Mouse (Mus musculus): Measurements from ENCODE around the gene Ctnna3. TPM values are rescaled to one million over a fixed set of nuclear protein-coding genes. Genes with fewer than 3 reads are reported as not detected.
A peak's percentile ranks its signal among the peaks of the same experiment; 100 is the strongest.

Gene Ctnna3
- total RNA-seq, 2 experiments from 2014 or later, result 1.0 to 1.5 TPM

DNA sequence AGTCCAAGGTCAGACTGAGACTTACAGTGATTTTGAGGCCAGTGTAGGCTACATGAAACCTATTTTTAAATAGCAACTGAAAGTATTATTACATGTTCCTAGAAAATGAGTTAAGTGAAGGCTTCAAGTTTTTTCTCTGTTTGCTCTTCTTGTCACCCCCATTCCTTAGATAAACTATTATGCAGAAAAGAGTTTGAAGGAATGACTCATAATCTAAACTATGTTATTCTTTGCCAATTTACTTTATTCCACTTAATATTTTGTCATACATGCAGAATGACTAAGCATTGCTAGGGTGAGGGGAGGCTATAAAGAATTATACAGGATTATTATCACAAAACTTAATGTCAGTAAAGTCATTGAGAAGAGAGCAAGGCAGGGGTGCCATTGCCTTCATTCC lies 479.0 kb downstream of the Ctnna3 start:
- no peak for DNase-seq (ENCODE audit: low spot score in 2 of 2)

DNA sequence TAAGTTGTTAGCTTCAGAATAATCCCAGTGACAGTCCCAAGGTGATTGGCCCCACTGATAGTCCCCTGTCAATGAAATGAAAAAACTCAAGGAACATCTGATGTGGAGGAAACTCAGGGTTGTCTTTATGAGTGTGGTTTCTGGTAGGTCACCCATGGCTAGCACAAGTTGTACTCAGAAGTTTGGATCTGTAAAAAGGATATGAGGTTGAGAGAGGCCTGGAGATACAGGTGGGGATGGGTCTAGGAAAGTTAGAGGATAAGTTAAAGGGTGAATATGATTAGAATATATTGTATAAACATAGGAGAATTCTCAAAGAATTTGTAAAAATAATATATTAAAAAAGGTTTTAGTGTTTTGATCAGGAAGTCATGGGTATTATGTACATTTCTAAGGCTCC lies 497.4 kb downstream of the Ctnna3 start, which contains the start of gene Gm10118:
Gene Gm10118 (minus strand): TSS at position 101 of the 400 bp plus-strand sequence.
- no peak for DNase-seq (ENCODE audit: low spot score in 2 of 2)

DNA sequence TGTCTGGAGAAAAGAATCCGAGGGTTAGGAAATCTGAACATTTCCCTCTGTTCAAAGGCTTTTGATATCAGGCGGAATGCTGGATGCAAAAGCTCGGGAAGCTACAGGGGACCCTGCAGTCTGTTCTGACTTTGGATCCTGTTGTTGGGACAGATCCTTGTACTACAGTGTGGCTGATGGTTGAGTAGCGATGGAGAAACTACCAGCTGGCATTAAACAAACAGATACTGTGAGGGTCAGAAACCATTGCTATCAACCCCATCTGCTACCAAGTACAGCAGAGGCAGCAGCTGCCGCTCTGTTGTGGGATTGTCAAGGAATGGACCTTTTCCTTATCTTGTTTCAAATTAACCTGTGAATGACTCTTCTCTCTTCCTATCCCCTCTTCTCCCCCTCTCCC lies 504.0 kb downstream of the Ctnna3 start:
- DNase-seq (ENCODE audit: low spot score in 2 of 2), result no peak

DNA sequence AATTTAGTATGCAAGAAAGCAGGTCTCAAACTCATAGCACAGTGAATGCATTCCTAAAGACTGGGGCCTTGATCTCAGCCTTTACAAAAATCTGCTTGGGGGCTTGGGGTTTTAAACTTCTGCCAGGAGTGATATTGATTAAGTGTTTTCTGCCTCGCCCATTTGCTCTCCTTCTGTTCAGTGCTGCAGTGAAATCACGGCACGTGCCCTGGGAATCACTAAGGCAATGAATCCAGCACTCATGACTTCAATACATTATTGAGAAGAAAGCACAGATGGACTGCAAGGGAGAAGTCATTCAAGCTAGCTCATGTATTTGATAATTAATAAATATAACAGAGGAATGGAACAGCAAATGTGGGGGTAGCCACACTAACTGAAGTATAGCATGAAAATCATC lies 515.6 kb downstream of the Ctnna3 start:
- DNase-seq (ENCODE audit: low spot score in 2 of 2), result no peak

DNA sequence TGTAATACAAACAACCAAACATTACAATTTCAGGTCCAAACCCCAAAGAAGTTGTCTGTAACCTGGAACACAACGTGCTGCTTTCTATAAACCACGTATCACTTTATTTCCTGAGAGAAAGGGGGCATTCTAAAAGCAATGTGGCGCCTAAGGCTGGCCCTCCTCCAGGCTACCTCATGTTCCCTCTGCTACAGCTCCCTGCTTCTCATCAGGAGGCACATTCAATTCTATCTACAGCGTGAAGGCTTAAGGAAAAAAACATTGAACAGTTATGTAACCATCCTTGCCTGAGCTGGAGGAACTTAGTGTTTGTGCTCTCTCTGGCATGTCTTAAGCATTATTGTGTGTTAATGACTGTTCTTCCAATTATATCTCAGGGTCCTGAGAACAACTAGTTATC lies 517.4 kb downstream of the Ctnna3 start:
- DNase-seq (ENCODE audit: low spot score in 2 of 2), result no peak

DNA sequence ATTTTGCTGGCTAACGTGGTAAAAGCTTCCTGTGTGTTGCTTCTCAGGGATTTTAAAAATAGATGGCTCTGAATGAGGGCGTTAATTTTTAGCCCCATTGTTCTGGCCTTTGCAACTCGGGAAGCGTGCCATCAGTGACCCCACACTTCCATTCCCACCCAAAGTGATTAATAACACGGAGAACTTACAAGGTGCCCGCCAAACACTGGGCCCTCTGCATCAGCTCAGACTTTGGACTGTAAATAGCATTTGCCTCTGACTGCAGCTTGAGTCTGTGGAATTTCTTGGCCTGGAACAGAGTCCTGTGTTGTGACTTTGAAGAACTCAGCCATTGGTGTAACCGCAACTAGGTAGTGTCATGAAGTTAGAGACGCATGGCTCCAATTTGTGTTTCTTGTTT lies 521.0 kb downstream of the Ctnna3 start:
- no peak for DNase-seq (ENCODE audit: low spot score in 2 of 2)

DNA sequence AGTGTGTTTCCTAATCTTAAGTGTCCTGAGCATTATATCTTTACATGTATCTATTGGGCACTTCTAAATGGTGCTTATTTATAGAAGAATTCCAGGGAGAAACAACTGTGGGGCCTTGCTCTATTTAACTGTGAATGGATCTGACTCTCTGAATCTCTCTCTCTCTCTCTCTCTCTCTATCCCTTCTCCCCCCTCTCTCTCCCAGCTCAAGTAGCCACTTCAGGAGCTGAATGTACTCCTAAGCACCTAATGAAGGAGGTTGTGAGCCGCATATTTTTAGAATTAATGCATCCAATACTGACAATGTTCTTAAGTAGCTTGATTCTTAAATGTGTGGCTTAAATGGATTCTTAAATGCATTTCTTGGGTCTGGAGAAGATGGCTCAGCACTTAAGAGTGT lies 521.6 kb downstream of the Ctnna3 start:
- DNase-seq (ENCODE audit: low spot score in 2 of 2), result no peak

DNA sequence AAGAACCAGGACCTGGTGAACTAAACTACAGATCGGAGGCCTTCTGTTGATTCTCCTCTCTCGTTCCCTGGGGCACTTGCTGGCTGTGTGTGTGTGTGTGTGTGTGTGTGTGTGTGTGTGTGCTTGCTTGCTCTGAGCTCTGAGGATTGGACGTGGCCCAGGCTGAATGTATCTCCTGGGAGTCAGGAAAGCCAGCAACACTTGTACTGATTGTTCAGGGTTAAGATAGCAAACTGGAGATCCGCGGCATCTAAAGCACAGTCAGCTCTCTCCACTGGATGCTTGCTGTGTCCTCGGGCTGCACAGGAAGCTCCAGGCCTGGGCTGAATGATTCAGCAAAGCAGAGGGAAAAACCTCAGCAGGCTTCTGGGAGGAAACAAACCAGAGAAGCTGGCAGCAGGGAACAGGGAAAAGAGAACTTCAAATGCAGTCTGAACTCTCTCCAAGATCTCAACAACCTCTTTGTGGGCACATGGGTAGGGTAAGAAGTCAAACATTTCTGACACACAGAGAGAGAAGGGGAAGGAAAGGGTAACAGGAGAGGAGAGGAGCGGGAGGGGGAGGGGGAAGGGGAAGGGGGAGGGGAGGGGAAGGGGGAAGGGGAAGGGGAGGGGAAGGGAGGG lies 524.5 kb downstream of the Ctnna3 start:
- peak; percentile 18 to 22 for DNase-seq (ENCODE audit: low spot score in 2 of 2)

DNA sequence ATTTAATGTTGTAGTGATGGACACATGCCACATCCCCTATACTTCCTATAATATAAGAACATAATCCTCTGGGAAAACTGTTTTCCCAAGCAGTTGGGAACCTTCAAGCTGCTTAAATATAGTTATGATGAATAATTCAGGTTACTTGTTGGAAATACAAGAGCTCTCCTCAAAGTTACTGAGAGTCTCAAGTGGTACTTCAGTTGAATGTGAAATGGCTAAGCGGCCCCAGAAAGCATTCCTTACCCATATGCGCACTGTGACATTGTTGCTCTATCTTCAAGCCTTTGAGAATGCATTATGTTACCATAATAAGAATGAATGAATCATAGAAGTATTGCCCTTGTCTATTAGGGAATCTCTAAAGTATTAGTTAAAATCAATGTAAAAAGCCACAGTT lies 542.4 kb downstream of the Ctnna3 start:
- DNase-seq (ENCODE audit: low spot score in 2 of 2), result no peak

DNA sequence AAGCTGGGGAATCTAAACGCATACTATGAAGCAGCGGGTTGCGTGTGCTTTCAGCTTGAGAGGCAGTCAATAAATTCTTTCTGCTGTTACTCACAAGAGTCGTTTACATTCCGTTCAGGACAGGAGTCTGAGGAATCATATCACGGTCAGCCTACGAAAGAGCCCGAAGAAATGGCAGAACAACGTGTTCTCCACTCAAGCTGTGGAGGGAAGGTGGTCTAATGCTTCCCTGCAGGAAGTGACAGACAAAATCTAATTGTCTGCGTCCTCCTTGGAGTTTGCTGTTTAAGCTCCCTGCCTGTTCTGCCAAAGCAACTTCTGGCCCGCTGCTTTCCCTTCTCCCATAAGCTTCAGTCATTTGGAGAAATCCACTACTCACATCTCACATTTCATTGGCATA lies 548.2 kb downstream of the Ctnna3 start:
- no peak for DNase-seq (ENCODE audit: low spot score in 2 of 2)

DNA sequence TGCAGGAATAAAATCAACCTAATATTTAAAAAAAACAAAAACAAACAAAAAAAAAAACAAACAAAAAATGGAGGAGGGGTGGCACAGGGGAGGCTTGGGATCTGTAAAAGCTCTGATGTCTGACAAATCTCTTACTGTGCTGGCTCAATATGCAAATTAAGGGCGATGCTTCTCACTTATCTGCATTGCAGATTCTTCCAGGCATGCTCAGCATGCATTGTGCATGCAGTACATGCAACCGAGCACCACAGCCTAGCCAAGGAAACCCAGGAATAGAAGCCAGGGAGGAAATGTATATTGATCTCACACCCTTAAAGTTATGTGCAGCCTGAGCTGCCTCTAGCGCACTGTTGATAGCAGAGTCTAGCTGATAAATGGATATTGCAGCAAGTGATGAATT lies 548.6 kb downstream of the Ctnna3 start:
- no peak for DNase-seq (ENCODE audit: low spot score in 2 of 2)

DNA sequence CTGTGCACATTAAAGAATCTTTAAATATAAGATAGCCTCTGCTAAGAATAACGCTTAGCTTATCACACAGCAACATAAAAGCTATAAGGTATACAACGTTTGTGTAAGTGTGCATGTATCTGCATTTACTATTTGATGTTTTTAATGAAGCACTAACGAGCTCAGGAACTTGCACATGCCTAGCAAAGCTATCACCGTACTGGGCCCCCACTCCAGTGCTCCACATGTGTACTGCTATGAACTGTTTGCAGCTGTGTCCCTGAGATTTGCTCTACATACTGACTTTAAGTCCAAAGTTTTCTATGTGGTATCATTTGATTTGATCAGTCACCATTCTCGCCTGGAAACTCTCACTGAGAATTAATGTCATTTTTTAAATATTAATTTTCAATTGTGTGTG lies 549.1 kb downstream of the Ctnna3 start:
- DNase-seq (ENCODE audit: low spot score in 2 of 2), result no peak

DNA sequence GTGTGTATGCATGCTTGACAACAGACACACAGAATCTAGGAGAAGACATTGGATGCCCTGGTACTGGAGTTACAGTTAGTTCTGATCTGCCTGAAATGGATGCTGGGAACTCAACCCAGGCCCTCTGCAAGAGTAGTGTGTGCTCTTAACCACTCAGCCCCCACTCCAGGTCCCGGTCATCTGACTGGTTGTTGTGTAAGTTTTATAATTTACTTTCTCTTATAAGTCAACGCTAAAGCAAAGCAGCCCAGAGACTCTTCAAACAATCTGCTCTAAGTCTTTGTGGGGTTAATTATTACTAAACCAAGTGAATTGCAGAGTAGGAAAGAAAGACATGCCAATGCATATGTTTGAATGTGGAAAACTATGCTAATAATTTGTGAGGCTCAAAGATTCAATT lies 549.5 kb downstream of the Ctnna3 start:
- DNase-seq (ENCODE audit: low spot score in 2 of 2), result no peak

DNA sequence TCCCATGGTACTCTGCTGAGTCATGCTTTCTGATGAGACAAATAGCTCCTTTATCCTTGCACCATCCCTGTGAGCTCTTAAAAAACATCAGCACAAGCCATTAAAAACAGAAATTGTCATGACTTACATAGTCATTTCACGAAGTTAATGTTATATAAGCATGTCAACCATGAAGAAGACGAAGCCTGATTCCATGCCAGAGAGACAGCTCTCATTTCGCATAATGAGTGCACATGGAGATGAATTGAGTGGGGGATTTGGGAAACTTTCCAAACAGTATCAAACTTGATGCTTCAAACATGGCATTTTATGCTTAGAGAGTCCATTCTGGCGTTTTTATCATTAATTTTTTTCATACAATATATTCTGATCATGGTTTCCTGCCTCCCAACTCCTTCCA lies 555.7 kb downstream of the Ctnna3 start:
- no peak for DNase-seq (ENCODE audit: low spot score in 2 of 2)

DNA sequence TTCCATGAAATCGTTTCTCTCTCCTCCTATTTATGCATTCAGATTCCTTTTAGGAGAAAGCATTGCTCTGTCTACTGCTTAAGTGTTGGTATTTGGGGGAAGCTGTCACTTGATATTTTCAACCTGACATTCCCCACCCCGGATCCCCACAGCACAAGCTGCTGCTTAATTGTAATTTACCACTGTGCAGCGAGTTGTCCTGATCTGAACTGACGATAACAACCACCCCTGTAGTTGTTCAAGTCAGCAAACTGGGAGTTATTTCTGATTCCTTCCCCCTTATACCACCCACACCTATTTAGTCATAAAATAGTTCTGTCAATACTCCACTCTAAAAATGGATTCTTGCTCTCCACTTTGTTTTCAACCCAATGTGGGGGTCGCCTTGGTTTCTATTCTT lies 564.4 kb downstream of the Ctnna3 start:
- DNase-seq (ENCODE audit: low spot score in 2 of 2), result no peak

DNA sequence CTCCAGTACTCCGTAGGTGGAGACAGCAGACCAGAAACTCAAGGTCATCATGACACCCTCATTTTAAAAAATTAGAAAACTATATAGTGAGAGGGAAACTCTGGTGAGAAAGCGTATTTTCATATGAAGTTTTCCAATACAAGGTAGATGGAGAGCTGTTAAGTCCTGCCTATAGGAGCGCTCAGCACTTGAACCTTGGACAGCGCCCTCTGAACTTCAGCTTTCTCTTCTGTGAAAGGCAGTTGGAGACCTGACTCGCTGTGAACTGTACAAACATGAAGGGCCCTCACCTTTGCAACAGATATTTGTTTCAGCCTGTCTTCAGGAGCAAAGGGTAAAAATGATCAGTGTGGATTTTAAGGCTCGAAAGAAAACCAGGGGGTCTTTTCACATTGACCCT lies 571.6 kb downstream of the Ctnna3 start:
- no peak for DNase-seq (ENCODE audit: low spot score in 2 of 2)

DNA sequence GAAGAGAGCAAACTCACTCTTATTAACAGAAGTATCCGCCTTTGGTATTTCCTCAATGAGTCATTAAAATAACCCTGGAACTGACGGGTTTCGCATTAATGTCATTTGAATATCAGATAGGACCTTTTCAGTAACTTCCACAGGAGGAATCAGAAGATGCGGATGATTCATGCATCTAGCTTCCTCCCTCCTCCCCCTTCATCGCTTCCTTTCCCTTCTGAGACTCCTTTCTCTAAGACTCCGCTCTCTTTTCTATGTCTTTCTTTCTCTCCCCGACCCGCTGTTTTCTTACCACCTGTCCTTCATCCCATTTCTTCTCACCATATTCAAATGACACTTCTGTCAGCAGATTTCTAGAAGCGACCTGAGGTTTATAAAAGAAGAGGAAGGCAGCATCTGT lies 572.1 kb downstream of the Ctnna3 start:
- DNase-seq (ENCODE audit: low spot score in 2 of 2), result no peak

DNA sequence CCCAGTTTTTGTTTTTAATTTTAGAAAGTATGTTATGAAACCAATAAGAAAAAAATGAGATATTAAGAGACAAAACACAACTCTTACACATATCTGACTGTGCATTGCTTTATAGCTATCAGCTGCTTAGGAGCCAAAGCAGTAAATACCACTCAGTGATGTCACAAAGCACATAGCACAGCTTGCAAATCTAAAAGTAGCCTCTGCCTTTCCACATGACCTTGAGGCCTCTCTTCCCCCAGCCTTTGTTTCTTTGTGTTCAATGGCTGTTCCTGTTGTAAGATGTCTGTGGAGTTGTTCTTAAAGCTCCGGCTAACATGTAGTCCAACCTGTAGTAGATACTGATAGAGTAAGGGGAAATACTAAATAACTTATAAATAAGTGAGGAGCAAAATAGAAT lies 590.4 kb downstream of the Ctnna3 start:
- no peak for DNase-seq (ENCODE audit: low spot score in 2 of 2)

DNA sequence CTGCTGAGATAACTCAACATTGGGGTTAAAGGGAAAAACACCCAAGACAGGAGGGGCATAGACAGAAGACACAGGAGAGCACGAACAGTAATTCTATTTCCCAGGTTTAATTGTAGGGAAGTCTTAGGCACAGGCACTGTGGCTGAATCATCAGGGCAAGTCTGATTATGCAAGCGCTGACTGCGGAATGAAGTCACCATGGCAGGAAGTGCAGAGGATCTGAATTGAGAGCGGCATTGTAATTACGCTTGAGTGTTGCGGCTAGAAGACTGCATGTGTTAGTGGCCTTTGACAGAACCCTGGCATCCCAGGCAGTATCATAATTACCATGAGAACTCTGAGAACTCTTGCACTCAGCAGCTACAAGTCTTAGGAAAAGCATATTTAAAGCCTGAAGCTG lies 593.4 kb downstream of the Ctnna3 start:
- no peak for DNase-seq (ENCODE audit: low spot score in 2 of 2)

DNA sequence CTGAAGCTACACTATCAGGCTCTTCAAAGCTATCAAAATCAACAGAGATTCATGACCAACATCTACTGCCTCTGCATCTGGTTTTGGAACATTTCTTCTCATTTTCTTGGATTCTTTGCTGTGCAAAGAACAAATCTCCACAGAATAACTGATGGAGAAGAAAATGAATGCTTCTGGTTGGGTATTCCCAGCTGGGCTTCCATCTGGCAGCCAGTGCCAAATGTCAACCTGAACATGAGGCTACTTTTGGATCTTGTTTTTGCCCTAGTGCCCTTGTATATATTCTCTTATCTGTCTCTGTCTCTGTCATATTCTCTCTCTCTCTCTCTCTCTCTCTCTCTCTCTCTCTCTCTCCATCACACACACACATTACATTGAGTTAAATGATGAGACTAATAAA lies 601.0 kb downstream of the Ctnna3 start:
- no peak for DNase-seq (ENCODE audit: low spot score in 2 of 2)

DNA sequence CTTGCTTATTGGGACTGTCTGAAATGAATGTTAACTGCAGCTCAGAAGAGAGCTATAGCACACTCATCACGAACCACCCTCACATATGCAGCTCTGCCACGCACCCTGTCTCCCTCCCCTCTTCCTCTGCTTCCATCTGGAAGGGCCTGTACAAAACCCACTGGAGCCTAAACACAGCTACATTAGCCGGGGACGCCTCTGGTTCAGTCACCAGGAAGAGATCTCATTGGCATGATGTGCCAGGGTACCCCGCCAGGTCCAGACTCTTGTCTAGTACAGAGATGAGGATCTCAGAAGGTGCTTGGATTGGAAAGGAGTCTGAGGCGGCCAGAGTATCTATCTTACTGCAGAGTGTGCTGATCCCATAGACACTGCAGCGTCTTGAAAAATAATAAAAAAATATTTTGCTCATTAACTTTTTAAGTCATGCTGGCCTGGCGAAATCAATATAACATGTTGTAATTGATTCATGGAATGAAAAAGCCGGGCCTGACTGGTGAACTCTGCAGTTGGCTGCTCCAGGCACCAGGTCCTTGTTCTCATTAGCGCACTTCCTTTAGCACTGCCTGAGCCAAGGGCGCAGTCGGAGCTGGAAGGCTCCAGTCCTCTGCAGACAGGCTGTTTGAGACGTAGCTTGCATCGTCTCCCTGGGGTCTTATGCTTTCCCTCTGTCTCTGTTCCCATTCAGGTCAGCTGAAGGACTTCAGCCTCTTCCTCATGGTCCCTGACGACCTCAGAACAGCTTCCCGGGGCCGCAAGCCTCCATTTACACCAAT lies 610.0 kb downstream of the Ctnna3 start:
- DNase-seq (ENCODE audit: low spot score in 2 of 2), result peak; percentile 25 to 26

DNA sequence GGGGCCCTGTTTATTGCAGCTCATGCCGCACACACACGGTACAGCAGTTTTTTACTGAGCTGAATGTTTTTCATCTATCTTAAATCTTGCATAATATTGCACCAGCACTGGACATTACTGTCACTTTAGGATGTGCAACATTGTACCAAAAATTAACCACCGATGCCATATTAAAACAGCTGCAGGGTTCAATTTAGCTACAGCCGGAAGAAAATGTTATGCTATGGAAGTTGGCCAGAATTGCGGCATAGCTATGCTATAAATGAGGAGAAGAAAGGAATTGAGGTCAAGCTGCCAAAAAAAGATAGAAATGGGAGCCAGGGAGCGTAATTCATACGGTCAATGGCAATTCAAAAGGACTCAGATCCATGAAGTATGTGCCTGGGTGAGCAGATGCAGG lies 611.3 kb downstream of the Ctnna3 start:
- no peak for DNase-seq (ENCODE audit: low spot score in 2 of 2)

DNA sequence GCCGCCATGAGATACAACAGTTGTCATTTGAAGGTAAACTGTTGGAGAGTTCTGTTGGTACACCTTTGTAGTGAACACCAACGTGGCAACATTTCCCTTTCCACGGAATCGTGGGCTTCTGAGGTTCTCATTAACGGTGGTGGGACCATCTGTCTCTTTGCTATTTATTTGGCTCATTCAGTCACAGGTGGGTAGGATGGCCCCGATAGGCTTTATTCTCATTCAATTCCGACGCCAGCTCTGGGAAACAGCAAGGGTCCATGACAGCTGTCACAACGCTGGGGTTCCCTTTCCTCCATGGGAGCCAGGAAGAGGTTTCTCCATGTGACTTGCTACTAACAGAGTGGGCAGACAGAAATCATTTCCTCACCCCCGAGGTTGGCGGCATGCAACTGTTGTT lies 612.0 kb downstream of the Ctnna3 start:
- DNase-seq (ENCODE audit: low spot score in 2 of 2), result no peak

All from layer of hippocampus, postnatal 10 days (tissue).